ENCODE assay signal across 8 mouse cellular contexts in genomic region chr17:15371967-15372835, GRCm38 (mm10). TPM values are rescaled to one million over a fixed set of nuclear protein-coding genes. Genes with fewer than 3 reads are reported as not detected.
DNase-seq lines count a peak whose midpoint lies in the region; ATAC-seq and TF ChIP-seq lines count a peak whose summit lies in the region.

No protein-coding gene starts in this region.

- no peak overlapping the region for H3K9ac ChIP-seq in heart, embryonic 14.5 days (ENCODE audit: low read length)
- no peak overlapping the region for H3K9ac ChIP-seq in heart, postnatal 0 days (replicated peaks; ENCODE audit: low read depth, low read length)
- H3K9ac ChIP-seq in limb, embryonic 15.5 days = no peak overlapping the region

- H3K36me3 ChIP-seq in heart, embryonic 14.5 days (ENCODE audit: control insufficient read depth, insufficient read depth, low read length) = no peaks in the 10 kb centered on the region
- H3K36me3 ChIP-seq in heart, postnatal 0 days (replicated peaks; ENCODE audit: control insufficient read depth, insufficient read depth, low read length) = no peaks in the 10 kb centered on the region
- peaks cover 3% of the 10 kb centered on the region; the same call in 1 of the 2 replicates for H3K36me3 ChIP-seq in limb, embryonic 15.5 days

- WGBS in heart, embryonic 14.5 days = 61% methylated on average over 17 of the region's 17 CpGs
- whole genome bisulfite sequencing in heart, postnatal 0 days = 46% methylated on average over 17 of the region's 17 CpGs
- 59% methylated on average over 17 of the region's 17 CpGs for WGBS in limb, embryonic 15.5 days

- intact Hi-C loops in heart, postnatal 14 days (cut with DNase I) = no loop called here

- TF ChIP-seq EP300 in heart, postnatal 0 days (IDR thresholded peaks at IDR 0.05; ENCODE audit: low read depth) = no peak

- ATAC-seq in heart, embryonic 14.5 days (ENCODE audit: insufficient number of reproducible peaks, insufficient read depth, low FRiP score, low read depth) = no peak
- no peak for ATAC-seq in heart, postnatal 0 days (ENCODE audit: insufficient read depth, low read depth)
- peak; percentile 31; the same call in 1 of the 2 replicates for ATAC-seq in limb, embryonic 15.5 days (ENCODE audit: insufficient number of reproducible peaks, low FRiP score, low TSS enrichment, low read depth)

- DNase-seq in heart, postnatal 14 days = no peak
- DNase-seq in heart, postnatal 0 days (ENCODE audit: low spot score) = no peak
- peak; percentile 68 for DNase-seq in retina, embryonic 14.5 days (ENCODE audit: low spot score)
- no peak for DNase-seq in layer of hippocampus, postnatal 14 days (ENCODE audit: low spot score in 2 of 2)
- no peak for DNase-seq in layer of hippocampus, postnatal 36 days
- DNase-seq in layer of hippocampus, adult 8-10 months (ENCODE audit: low spot score in 2 of 2) = no peak

- peak overlapping the region in 1 of 2 experiments; percentile 11; a peak in 2 of 4 replicates for H3K27ac ChIP-seq in heart, embryonic 14.5 days (replicated peaks in 1 of 2; ENCODE audit: control insufficient read depth in 1 of 2, insufficient read depth in 1 of 2, low read depth in 2 of 2, low read length in 2 of 2)
- peak overlapping the region; percentile 41; the same call in 1 of the 2 replicates for H3K27ac ChIP-seq in heart, postnatal 0 days (ENCODE audit: low read depth)
- peak overlapping the region; percentile 38; the same call in 1 of the 2 replicates for H3K27ac ChIP-seq in limb, embryonic 15.5 days

- H3K4me2 ChIP-seq in heart, embryonic 14.5 days (ENCODE audit: low read length) = peak overlapping the region; percentile 96
- peak overlapping the region; percentile 33 for H3K4me2 ChIP-seq in heart, postnatal 0 days (ENCODE audit: low read depth, low read length)
- peak overlapping the region; percentile 10 for H3K4me2 ChIP-seq in limb, embryonic 15.5 days

- H3K4me3 ChIP-seq in heart, embryonic 14.5 days (ENCODE audit: control insufficient read depth in 1 of 2, insufficient read depth in 1 of 2, low read depth in 1 of 2, low read length in 2 of 2) = peak overlapping the region; percentile 2 to 5; a peak in 2 of 4 replicates
- 0 out of 2 replicates have a peak overlapping the region, but pooled peaks have one; percentile 6 for H3K4me3 ChIP-seq in heart, postnatal 0 days (ENCODE audit: low read depth, low read length)
- no peak overlapping the region for H3K4me3 ChIP-seq in limb, embryonic 15.5 days

- H3K4me1 ChIP-seq in heart, embryonic 14.5 days (ENCODE audit: control insufficient read depth in 2 of 2, insufficient read depth in 2 of 2, low read length in 2 of 2) = peaks cover 0 to 19% of the 10 kb centered on the region in 2 experiments; a peak in 2 of 4 replicates
- H3K4me1 ChIP-seq in heart, postnatal 0 days (ENCODE audit: control insufficient read depth, insufficient read depth) = peaks cover 8% of the 10 kb centered on the region; the same call in 1 of the 2 replicates
- peaks cover 27% of the 10 kb centered on the region for H3K4me1 ChIP-seq in limb, embryonic 15.5 days

- H3K9me3 ChIP-seq in heart, embryonic 14.5 days (ENCODE audit: control insufficient read depth, low read length) = no peaks in the 10 kb centered on the region
- no peaks in the 10 kb centered on the region for H3K9me3 ChIP-seq in heart, postnatal 0 days (replicated peaks; ENCODE audit: control insufficient read depth, low read length)
- no peaks in the 10 kb centered on the region for H3K9me3 ChIP-seq in limb, embryonic 15.5 days

- H3K27me3 ChIP-seq in heart, embryonic 14.5 days (ENCODE audit: control insufficient read depth, insufficient read depth, low read length) = peaks cover 45% of the 10 kb centered on the region
- peaks cover 59% of the 10 kb centered on the region for H3K27me3 ChIP-seq in heart, postnatal 0 days (ENCODE audit: control insufficient read depth, insufficient read depth, low read length)
- H3K27me3 ChIP-seq in limb, embryonic 15.5 days = peaks cover 57% of the 10 kb centered on the region

- TF ChIP-seq CTCF in heart, postnatal 0 days (IDR thresholded peaks at IDR 0.05; ENCODE audit: low read depth) = no peak

RNA-seq across cellular contexts. Expression of gene Dll1, which starts 4.5 kb away (rescaled TPM):
- polyA plus RNA-seq in heart, embryonic 14.5 days (2014; fragmentation: Nextera tagmentation; extraction: Ambion mirVana) = 4.7 and 4.9 TPM in 2 replicates
- 1 to 10 TPM; 7.9 to 9.0 TPM for total RNA-seq in heart, postnatal 14 days (2021)
- 3.7 and 18.9 TPM in 2 replicates for total RNA-seq in heart, postnatal 0 days (2014; rRNA removed; ENCODE audit: low replicate concordance)
- polyA plus RNA-seq in heart, postnatal 0 days (2015; fragmentation: Nextera tagmentation; extraction: Ambion mirVana) = 3.0 and 3.5 TPM in 2 replicates
- 6.8 and 8.5 TPM in 2 replicates for polyA plus RNA-seq in limb, embryonic 15.5 days (2015; fragmentation: Nextera tagmentation; extraction: Ambion mirVana)
- 10 to 100 TPM; 10.6 to 12.3 TPM for total RNA-seq in layer of hippocampus, postnatal 14 days (2021)
- total RNA-seq in layer of hippocampus, postnatal 36 days (2021) = 10 to 100 TPM; 10.7 to 11.8 TPM
- 10 to 100 TPM in 2 of 4 experiments, 1 to 10 TPM in 2; 8.7 to 12.3 (median 10.6) TPM for total RNA-seq in layer of hippocampus, adult 8-10 months (2022)

RNA-seq across cellular contexts. Expression of gene Fam120b, which starts 23.8 kb away (rescaled TPM):
- 16.5 and 17.5 TPM in 2 replicates for polyA plus RNA-seq in heart, embryonic 14.5 days (2014; fragmentation: Nextera tagmentation; extraction: Ambion mirVana)
- 10 to 100 TPM; 10.9 to 11.2 TPM for total RNA-seq in heart, postnatal 14 days (2021)
- 10.5 and 15.5 TPM in 2 replicates for total RNA-seq in heart, postnatal 0 days (2014; rRNA removed; ENCODE audit: low replicate concordance)
- polyA plus RNA-seq in heart, postnatal 0 days (2015; fragmentation: Nextera tagmentation; extraction: Ambion mirVana) = 10.9 and 12.2 TPM in 2 replicates
- polyA plus RNA-seq in limb, embryonic 15.5 days (2015; fragmentation: Nextera tagmentation; extraction: Ambion mirVana) = 27.3 and 29.4 TPM in 2 replicates
- total RNA-seq in layer of hippocampus, postnatal 14 days (2021) = 10 to 100 TPM; 33.4 to 34.9 TPM
- 10 to 100 TPM; 46.8 to 50.2 TPM for total RNA-seq in layer of hippocampus, postnatal 36 days (2021)
- total RNA-seq in layer of hippocampus, adult 8-10 months (2022) = 10 to 100 TPM; 45.0 to 55.4 (median 50.5) TPM

Comparison
In these comparisons a context has a peak if more than half of its experiments do, and no peak if none do; other contexts are left out.
1. H3K4me2 ChIP-seq: peak in every context shown above with its lines; median percentile 96 in heart, embryonic 14.5 days; 33 in heart, postnatal 0 days; 10 in limb, embryonic 15.5 days.